Mouse (Mus musculus) neutrophil, adult 59 days (primary cell): Measurements from ENCODE around the gene Olfr183. TPM values are rescaled to one million over a fixed set of nuclear protein-coding genes. Genes with fewer than 3 reads are reported as not detected.

Source experiments
- total RNA-seq, 2 experiments: library from RNA; stranded (reverse); gene quantifications; 1 replicate in 1 of 2; 2 replicates in 1 of 2; pipeline ENCODE4 v1.2.4; 2023

The Olfr183 gene
- not detected for total RNA-seq

GRCm38 (mm10) chr16:58995057-58995456 lies at the start of gene Olfr183:
Olfr183 (plus strand) TSS chr16:58995357.

GRCm38 (mm10) chr16:59030191-59030590 lies 35.0 kb downstream of the Olfr183 start, which contains the start of gene Olfr186:
Olfr186 (minus strand) TSS chr16:59030291.

GRCm38 (mm10) chr16:59039710-59040109 lies 44.6 kb downstream of the Olfr183 start, which contains the start of gene Olfr187:
Olfr187 (minus strand) TSS chr16:59039767.

Other genes starting within 250 kb of the Olfr183 start
- not detected for gene Olfr172, start 232.2 kb upstream of the Olfr183 start, total RNA-seq
- gene Olfr173, start 195.1 kb upstream of the Olfr183 start, total RNA-seq: not detected
- gene Olfr175-ps1, start 168.6 kb upstream of the Olfr183 start, total RNA-seq: not detected
- gene Olfr177, start 120.6 kb upstream of the Olfr183 start, total RNA-seq: not detected
- gene Olfr178, start 103.3 kb upstream of the Olfr183 start, total RNA-seq: not detected
- not detected for gene Olfr181, start 66.6 kb upstream of the Olfr183 start, total RNA-seq
- not detected for gene Olfr180, start 66.0 kb upstream of the Olfr183 start, total RNA-seq
- gene Olfr186, start 34.9 kb downstream of the Olfr183 start, total RNA-seq: not detected
- gene Olfr187, start 44.4 kb downstream of the Olfr183 start, total RNA-seq: not detected
- not detected for gene Olfr190, start 82.6 kb downstream of the Olfr183 start, total RNA-seq
- not detected for gene Olfr191, start 94.5 kb downstream of the Olfr183 start, total RNA-seq
- gene Olfr193, start 116.5 kb downstream of the Olfr183 start, total RNA-seq: not detected
- not detected for gene Olfr194, start 125.7 kb downstream of the Olfr183 start, total RNA-seq
- not detected for gene Olfr195, start 151.7 kb downstream of the Olfr183 start, total RNA-seq
- not detected for gene Olfr196, start 175.1 kb downstream of the Olfr183 start, total RNA-seq
- gene Olfr198, start 208.2 kb downstream of the Olfr183 start, total RNA-seq: not detected
- not detected for gene Olfr199, start 224.4 kb downstream of the Olfr183 start, total RNA-seq